Mouse (Mus musculus): ENCODE measurements around the gene Gtpbp1.
A peak's percentile ranks its signal among the peaks of the same experiment; 100 is the strongest.
"Not testable (repeated sequence)": the region's sequence is repeated elsewhere in the genome, so short reads cannot be mapped to it uniquely, and the experiment has no call there.

Gtpbp1 gene

GRCm38 (mm10) chr15:79690426-79691022 is at the start of gene Gtpbp1:
TSS of gene Gtpbp1 (plus strand) at chr15:79690845.
- peak; percentile 99 for DNase-seq (ENCODE audit: extremely low read depth, low read depth)

DNA sequence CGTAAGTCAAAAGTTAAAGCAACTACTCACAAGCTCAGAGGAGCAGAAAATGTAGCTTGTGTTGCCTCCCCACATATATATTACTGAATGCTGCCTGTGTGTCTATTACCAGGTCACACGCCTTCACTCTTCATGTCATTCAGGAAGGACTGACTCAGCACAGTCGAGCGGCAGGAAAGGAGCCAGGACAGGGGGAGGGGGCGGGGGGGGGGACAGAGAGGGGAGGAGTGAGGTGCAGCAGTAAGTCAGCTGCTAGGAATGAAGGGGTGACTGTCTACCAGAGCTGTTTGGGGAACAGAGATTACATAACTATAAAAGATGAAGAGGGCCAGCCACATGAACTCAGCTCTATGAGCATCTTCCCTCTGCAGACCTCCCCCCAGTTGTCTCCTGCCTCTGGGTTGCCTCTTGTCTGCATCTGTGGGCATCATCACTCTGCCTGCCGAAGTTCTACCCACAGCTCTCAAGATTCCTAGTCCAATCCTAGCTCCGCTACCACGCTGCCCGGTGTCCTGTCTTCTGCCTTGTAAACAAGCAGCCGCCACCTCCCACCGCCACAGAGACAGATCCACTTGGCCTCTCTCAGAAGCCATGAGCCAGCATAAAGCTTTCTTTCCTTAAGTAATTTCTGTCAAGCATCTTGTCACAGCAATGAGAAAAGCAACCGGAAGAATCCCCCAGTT is 49.4 kb upstream of the Gtpbp1 start:
- no peak for DNase-seq (ENCODE audit: extremely low read depth, low read depth)

GRCm38 (mm10) chr15:79645483-79645882 is 45.2 kb upstream of the Gtpbp1 start:
- no peak for DNase-seq (ENCODE audit: extremely low read depth, low read depth)

GRCm38 (mm10) chr15:79648130-79648529 is 42.5 kb upstream of the Gtpbp1 start:
- no peak for DNase-seq (ENCODE audit: extremely low read depth, low read depth)

DNA sequence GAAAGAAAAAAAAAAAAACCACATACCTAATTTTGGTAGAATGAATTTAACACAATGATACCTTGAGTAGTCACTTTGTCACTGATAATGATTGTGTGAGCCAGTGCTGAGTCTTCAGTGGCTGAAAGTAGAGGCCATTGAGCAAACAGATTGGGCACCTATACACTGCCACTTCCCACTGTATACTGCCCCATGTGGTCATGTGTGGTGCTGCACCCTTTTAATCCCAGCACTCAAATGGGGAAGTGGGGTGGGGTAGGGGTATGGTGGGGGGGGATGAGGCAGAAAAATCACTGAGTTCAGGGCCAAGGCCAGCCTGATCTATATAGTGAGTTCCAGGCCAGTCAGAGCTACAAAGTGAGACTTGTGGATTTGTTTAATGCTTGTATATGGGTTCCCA is 40.1 kb upstream of the Gtpbp1 start:
- no peak for DNase-seq (ENCODE audit: extremely low read depth, low read depth)

- DNase-seq (ENCODE audit: extremely low read depth, low read depth), result no peak
Observed at GRCm38 (mm10) chr15:79651481-79651880, 39.2 kb upstream of the Gtpbp1 start.

- no peak for DNase-seq (ENCODE audit: extremely low read depth, low read depth)
Observed at GRCm38 (mm10) chr15:79656451-79656850, 34.2 kb upstream of the Gtpbp1 start.

DNA sequence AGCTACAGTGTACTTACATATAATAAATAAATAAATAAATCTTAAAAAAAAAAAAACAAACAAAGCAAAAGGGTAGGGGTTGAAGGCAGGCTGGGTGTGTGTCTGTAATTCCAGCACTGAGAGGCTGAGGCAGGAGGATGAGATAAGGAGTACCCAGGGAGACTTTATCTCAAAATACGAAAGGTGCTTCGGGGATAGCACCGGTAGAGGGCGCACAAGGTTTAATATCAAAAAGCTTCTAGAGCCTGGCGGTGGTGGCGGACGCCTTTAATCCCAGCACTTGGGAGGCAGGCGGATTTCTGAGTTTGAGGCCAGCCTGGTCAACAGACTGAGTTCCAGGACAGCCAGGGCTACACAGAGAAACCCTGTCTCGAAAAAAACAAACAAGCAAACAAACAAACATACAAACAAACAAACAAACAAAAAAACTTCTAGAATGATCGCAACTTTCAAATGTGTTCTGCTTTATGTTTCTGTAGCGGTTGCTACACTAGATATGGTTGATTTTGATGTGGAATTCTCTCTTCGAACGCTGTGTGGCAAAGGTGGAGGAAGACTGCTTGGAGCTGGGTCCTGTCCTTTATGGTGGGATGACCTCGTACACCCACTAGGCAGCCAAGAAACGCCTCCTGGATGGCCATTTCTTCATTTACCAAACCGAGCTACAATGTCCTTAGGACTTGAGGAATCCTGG is 32.7 kb upstream of the Gtpbp1 start:
- DNase-seq (ENCODE audit: extremely low read depth, low read depth), result peak; percentile 73

DNA sequence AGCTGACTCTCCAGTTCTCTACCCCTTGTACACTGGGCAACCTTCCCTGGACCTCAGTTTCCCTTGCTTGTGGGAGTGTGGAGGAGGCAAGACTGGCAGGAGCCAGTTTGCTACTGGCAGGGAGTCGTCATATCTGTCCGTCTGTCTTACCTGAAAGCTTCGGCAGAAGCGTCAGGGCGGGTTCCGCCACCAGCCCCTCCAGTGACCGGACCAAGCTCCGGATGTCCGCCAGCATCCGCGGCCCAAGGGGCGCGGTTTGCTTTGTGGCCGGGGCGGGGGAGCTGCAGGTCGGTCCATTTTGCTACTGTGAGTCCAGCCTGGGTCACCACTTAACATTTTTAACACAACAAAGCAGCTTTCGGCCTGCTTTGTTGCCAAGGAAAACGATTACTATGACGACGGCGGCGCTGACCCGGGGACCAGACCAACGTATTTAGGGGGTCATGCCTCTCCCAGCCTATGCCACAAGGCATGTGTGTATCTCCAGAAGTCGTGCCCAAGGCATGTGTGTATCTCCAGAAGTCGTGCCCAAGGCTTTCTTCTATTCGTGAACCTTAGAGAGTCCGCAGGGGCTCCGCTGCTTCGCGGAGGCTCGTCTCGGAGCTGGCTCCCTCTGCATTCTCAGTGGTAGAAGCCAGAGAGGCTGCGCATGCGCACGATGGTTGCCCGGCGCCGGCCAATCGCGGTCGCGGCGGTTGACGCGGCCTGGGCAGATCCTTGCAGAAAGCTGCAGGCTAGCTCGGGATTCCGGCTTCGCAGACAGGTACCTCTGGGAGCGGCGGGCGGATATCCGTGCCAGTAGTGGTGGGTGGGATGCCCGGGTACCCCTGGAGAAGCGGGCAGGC is 31.9 kb upstream of the Gtpbp1 start, which contains the start of the genes Fam227a and Cby1:
Gene Fam227a, minus strand, starts transcription at position 426 of the 845 bp plus-strand sequence.
Gene Cby1, plus strand, starts transcription at position 669 of the 845 bp plus-strand sequence.
- peak; percentile 80 for DNase-seq (ENCODE audit: extremely low read depth, low read depth)

- no peak for DNase-seq (ENCODE audit: extremely low read depth, low read depth)
Observed at GRCm38 (mm10) chr15:79661852-79662251, 28.8 kb upstream of the Gtpbp1 start.

GRCm38 (mm10) chr15:79664666-79665065 is 26.0 kb upstream of the Gtpbp1 start:
- no peak for DNase-seq (ENCODE audit: extremely low read depth, low read depth)

GRCm38 (mm10) chr15:79669195-79669594 is 21.4 kb upstream of the Gtpbp1 start:
- DNase-seq (ENCODE audit: extremely low read depth, low read depth), result no peak

- peak; percentile 84 for DNase-seq (ENCODE audit: extremely low read depth, low read depth)
Observed at GRCm38 (mm10) chr15:79670249-79670971, 20.2 kb upstream of the Gtpbp1 start, which contains the start of gene Tomm22. TSS of gene Tomm22 (plus strand) at chr15:79670861.

- DNase-seq (ENCODE audit: extremely low read depth, low read depth), result no peak
Observed at GRCm38 (mm10) chr15:79670972-79671299, 19.7 kb upstream of the Gtpbp1 start.

DNA sequence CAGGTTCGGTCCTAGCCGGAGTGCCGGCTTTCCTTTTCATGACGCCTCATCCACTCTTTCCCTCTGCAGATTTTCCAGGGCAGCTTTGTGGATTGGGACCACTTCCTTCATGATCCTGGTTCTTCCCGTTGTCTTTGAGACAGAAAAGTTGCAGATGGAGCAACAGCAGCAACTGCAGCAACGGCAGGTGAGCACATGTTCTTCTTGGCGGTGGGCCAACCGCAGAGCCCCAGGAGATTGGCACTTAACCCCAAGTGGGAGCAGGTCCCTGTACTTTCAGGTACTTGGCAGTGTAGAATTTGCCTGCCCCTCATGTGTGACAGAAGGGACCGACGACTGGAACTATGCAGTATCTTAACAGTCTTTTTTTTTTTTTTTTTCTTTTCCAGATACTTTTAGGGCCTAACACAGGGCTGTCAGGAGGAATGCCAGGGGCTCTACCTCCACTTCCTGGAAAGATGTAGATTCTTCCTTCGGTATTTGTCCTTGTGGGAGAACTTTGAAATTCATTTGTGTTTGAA is 18.8 kb upstream of the Gtpbp1 start:
- DNase-seq (ENCODE audit: extremely low read depth, low read depth), result not testable (repeated sequence)

GRCm38 (mm10) chr15:79677936-79678335 is 12.7 kb upstream of the Gtpbp1 start:
- no peak for DNase-seq (ENCODE audit: extremely low read depth, low read depth)

GRCm38 (mm10) chr15:79681973-79682372 is 8.7 kb upstream of the Gtpbp1 start:
- no peak for DNase-seq (ENCODE audit: extremely low read depth, low read depth)

GRCm38 (mm10) chr15:79683146-79683545 is 7.5 kb upstream of the Gtpbp1 start:
- no peak for DNase-seq (ENCODE audit: extremely low read depth, low read depth)

- no peak for DNase-seq (ENCODE audit: extremely low read depth, low read depth)
Observed at GRCm38 (mm10) chr15:79683707-79684465, 6.8 kb upstream of the Gtpbp1 start.

DNA sequence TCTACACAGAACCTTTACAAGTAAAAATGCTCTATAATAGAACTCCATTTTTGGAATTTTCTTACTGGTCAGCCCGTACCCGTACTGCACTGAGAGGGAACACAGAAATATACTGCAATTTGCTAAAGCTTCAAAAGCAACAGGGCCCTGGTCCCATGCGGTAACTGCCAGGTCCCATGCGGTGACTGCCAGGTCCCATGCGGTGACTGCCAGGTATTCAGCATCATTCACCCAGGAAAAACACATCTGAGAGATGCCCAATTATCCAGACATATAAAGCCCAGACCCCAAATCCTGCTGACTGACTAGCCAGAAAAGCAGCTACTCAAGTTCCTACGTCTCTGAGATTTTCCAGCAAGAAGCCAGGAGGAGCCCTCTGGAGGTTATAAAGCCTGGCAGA is 6.0 kb upstream of the Gtpbp1 start:
- no peak for DNase-seq (ENCODE audit: extremely low read depth, low read depth)

All from MEL-GATA-1-ER (cell line).